Mouse (Mus musculus) myocyte (in vitro differentiated cells): ENCODE results near the gene Gm20388.

ENCODE experiments used
- MAX ChIP-seq: IDR thresholded peaks from one replicate; pipeline ENCODE4 v1.6.1; 2011; ENCODE audit warnings: low read depth, mild to moderate bottlenecking, control low read depth
- MYOD1 ChIP-seq, 3 experiments: IDR thresholded peaks; one replicate each; pipeline ENCODE4 v1.6.1; 2011; ENCODE audit warnings: control low read depth in 2 of 3, low read depth in 2 of 3, mild to moderate bottlenecking in 2 of 3, moderate library complexity in 1 of 3; ENCODE audit not compliant: insufficient read length in 2 of 3, control insufficient read depth in 1 of 3

GRCm38 (mm10) chr8:122585411-122585891 is 2674.8 kb downstream of the Gm20388 start:
- TF ChIP-seq MYOD1 (IDR thresholded peaks at IDR 0.05; ENCODE audit: control insufficient read depth in 1 of 3, insufficient read length in 2 of 3, low read depth in 2 of 3) (no peak), MAX (no peak)
